Mouse (Mus musculus) lung, postnatal 25 days (tissue): ENCODE data around the gene Zgpat.

Experiments used
- DNase-seq: peaks from one replicate; pipeline ENCODE4 v3.0.0; 2022; ENCODE audit warnings: low spot score

Zgpat gene

GRCm38 (mm10) chr2:181385885-181386284, 21.2 kb downstream of the Zgpat start:
- DNase-seq: no peak

GRCm38 (mm10) chr2:181386663-181387210, 22.0 kb downstream of the Zgpat start:
- DNase-seq: no peak

GRCm38 (mm10) chr2:181390136-181390870, 25.6 kb downstream of the Zgpat start:
- no peak for DNase-seq

- no peak for DNase-seq
These were observed 26.3 kb downstream of the Zgpat start for GRCm38 (mm10) chr2:181391022-181391421.

GRCm38 (mm10) chr2:181391541-181391940, 26.8 kb downstream of the Zgpat start:
- DNase-seq: no peak

- DNase-seq: peak; percentile 87
These were observed 28.0 kb downstream of the Zgpat start for GRCm38 (mm10) chr2:181392600-181393213.

GRCm38 (mm10) chr2:181394086-181394485, 29.4 kb downstream of the Zgpat start:
- no peak for DNase-seq

GRCm38 (mm10) chr2:181397207-181397761, 32.6 kb downstream of the Zgpat start:
- no peak for DNase-seq

- DNase-seq: no peak
These were observed 36.8 kb downstream of the Zgpat start for GRCm38 (mm10) chr2:181401497-181401896.

GRCm38 (mm10) chr2:181403722-181404121, 39.0 kb downstream of the Zgpat start:
- no peak for DNase-seq

- DNase-seq: peak; percentile 10
These were observed 44.9 kb downstream of the Zgpat start for GRCm38 (mm10) chr2:181409643-181410042.

- DNase-seq: peak; percentile 74
These were observed 46.2 kb downstream of the Zgpat start for GRCm38 (mm10) chr2:181410760-181411473.

- DNase-seq: no peak
These were observed 48.4 kb downstream of the Zgpat start for GRCm38 (mm10) chr2:181413141-181413540.

- peak; percentile 25 for DNase-seq
These were observed 51.2 kb downstream of the Zgpat start for GRCm38 (mm10) chr2:181415945-181416344.

- DNase-seq: no peak
These were observed 54.6 kb downstream of the Zgpat start for GRCm38 (mm10) chr2:181419359-181419758.

GRCm38 (mm10) chr2:181420426-181420825, 55.7 kb downstream of the Zgpat start:
- DNase-seq: no peak

- DNase-seq: no peak
These were observed 56.3 kb downstream of the Zgpat start for GRCm38 (mm10) chr2:181420903-181421638.

GRCm38 (mm10) chr2:181423834-181424233, 59.1 kb downstream of the Zgpat start:
- DNase-seq: no peak
